Mouse (Mus musculus) heart, postnatal 25 days (tissue): ENCODE results near the gene Iqcm. TPM values are rescaled to one million over a fixed set of nuclear protein-coding genes. Genes with fewer than 3 reads are reported as not detected.
"Not testable (repeated sequence)": the region's sequence is repeated elsewhere in the genome, so short reads cannot be mapped to it uniquely, and the experiment has no call there.

Experiments used
- DNase-seq: peaks from one replicate; pipeline ENCODE4 v3.0.0; 2022; ENCODE audit warnings: low spot score
- intact Hi-C: fragments of 180-260 bp; cut with DNase I; formaldehyde crosslinking; loops from one replicate; pipeline ENCODE4 v1.15.1; 2025
- total RNA-seq, 2 experiments: library from RNA; stranded (reverse); gene quantifications; 2 replicates each; pipeline ENCODE4 v1.2.3; 2021

The Iqcm gene
- total RNA-seq, result not detected

DNA sequence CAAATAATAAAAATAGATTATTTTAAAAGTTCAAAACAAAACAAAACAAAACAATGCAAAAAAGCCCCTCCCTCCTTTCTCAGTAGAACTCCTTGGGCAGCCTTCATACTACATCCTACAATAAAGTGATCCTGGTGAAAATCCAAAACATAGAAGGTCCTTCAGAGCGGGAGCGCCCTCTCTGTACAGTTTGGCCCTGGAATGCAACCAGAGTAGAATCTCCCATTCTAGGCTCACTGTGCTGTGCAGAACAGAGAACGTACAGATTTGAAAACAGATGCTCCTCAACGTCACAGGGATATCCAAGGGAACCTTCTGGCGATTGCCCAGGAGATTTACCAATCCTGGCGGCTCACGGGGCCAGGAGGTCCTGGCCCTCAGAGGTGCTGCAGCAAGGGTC lies at the start of gene Iqcm:
TSS of gene Iqcm (plus strand) at position 301 of the 400 bp plus-strand sequence.
- DNase-seq, result no peak
- intact Hi-C loops, result no loop called here

DNA sequence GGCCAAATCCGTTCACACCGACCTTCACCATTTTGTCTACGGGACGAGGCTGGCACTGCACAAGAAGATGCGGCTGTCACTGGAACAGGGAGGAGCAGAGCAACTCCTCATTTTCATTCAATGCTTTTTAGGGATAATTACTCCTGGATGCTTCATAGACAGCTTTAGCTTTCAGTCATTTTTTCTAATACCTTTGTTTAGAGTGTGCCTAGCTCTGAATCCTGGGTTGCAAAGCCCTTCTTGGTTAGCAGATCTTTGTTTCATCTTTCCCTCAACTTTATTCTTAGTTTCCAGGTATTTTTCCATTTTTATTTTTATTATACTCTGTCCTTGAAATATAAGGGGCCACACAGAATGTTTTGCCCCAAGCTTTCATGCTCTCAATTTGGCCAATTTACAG lies 42.0 kb upstream of the Iqcm start, which contains the start of gene Gm10358:
TSS of gene Gm10358 (minus strand) at position 101 of the 400 bp plus-strand sequence.
- intact Hi-C loops, result no loop called here
- DNase-seq, result no peak

- DNase-seq, intact Hi-C loops: not testable (repeated sequence)
These were observed 32.8 kb upstream of the Iqcm start for GRCm38 (mm10) chr8:75415696-75416095.

- intact Hi-C loops, result no loop called here
- DNase-seq, result no peak
These were observed 28.3 kb downstream of the Iqcm start for GRCm38 (mm10) chr8:75476756-75477155.

- no peak for DNase-seq
- intact Hi-C loops, result no loop called here
These were observed 40.7 kb downstream of the Iqcm start for GRCm38 (mm10) chr8:75489035-75489678.

DNA sequence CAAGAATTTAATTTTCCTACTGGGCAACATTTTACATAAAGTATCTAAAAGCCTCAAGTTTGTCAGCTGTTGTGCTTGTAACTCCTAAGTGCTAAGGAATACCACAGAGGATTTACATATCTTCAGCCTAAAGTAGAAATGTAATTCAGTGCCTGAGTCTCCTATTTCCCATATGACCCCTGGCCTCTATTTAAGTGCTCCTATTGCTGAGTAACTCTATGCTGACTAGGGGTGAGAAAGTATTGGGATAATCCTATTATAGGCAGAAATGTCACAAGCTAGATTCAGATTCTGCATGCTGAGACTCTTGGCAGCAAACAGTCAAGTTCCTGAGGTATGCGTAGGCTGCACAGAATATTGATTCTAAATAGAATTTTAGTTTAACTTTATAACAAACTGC lies 60.8 kb downstream of the Iqcm start:
- intact Hi-C loops, result no loop called here
- no peak for DNase-seq

- no peak for DNase-seq
- intact Hi-C loops, result no loop called here
These were observed 65.3 kb downstream of the Iqcm start for GRCm38 (mm10) chr8:75513786-75514185.

DNA sequence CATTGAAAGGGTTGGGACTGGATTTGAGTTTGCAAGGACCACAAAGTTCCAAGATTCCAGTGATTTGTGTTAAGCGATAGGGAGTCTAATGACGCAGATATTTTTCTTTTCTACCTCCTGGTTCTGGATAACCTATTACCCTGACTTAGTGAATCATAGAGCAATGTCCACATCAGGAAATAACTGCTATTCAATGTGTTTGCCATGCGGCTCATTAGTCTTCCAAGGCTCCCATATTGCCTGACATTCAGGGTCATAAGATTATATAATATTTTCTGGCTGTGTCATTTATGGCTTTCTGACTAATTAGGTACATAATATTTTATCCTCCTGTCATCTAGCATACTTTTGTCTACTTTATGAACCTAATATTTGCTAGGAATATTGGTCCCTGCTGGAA lies 100.8 kb downstream of the Iqcm start:
- DNase-seq, result no peak
- intact Hi-C loops, result no loop called here

GRCm38 (mm10) chr8:75596281-75596680 lies 147.8 kb downstream of the Iqcm start:
- intact Hi-C loops, result no loop called here
- DNase-seq, result no peak

DNA sequence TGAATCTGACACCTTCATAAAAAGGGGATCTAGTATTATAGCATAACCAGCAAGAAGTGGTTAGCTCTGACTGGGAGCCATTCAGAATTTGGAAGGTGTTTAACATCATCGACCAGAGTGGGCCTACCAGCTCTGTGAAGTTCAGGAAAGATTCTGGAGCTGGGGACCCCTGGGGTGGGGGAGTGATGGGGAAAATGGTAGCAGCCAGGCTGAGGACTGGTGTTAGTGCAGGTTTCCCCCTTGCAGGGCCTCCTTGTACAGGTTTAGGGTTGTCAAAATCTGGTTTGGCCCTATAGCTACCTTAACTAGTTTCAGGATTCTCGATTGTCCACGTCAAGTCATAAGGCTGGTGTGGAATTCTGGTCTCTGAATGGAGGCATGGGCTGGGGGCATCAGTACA lies 194.5 kb downstream of the Iqcm start:
- intact Hi-C loops, result no loop called here
- DNase-seq, result no peak

DNA sequence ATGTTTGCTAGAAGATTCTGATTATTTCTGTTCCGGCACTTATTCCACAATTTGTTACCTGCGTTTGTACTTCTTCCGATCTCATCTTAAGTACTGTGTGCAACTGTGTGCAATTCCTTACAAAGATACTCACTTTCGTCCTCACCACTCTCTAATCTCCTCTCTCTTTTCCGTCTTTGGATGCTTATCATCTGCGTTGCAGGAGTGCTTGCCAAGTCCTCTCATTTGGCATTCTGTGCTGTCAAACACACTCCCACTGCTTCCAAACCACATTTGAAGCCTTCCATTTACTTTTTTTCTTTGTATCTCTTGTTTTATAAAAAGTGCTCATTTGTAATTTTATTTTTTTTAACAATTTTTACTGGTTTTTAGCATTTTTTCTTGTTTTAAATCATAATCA lies 210.8 kb downstream of the Iqcm start:
- intact Hi-C loops, result no loop called here
- no peak for DNase-seq

DNA sequence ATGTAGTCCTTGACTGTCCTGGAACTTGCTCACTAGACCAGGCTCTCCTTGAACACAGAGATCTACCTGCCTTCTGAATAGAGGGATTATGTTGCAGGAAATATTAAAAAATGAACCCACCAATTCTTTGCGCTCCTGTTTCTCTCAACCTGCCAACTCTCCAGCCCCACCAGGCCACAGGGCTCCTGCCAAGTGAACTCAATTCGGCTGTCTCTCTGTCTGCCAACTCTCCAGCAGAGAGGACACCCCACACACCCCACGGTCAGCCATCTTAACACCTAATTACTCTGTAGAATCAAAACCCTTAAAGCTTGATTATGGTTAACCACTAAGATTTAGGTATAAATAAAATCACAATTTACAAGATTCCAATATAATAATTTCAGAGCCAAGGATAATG lies 298.1 kb downstream of the Iqcm start:
- DNase-seq, result no peak
- intact Hi-C loops, result no loop called here

- no peak for DNase-seq
- intact Hi-C loops, result no loop called here
These were observed 307.1 kb downstream of the Iqcm start for GRCm38 (mm10) chr8:75755596-75755995.

- no peak for DNase-seq
- intact Hi-C loops, result no loop called here
These were observed 380.1 kb downstream of the Iqcm start for GRCm38 (mm10) chr8:75828468-75829132.

DNA sequence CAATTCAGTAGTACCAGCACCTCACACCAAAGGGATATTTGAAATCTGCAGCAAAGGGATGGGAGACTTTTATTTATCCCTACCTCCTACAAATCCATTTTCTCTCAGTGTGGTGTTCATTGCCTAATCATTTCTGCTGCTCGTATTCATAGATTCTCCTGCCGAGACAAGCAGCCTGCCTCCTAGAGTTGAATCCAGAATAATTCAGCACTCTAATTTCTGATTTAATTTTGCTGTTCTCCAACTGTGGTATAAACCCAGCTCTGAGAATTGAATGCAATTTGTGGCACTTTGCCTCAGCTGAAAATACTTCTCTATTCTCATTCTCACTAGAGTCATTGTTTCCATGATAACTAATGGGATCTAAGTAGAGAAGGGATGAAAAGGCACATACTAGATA lies 386.8 kb downstream of the Iqcm start:
- intact Hi-C loops, result no loop called here
- no peak for DNase-seq

- no peak for DNase-seq
- intact Hi-C loops, result no loop called here
These were observed 469.3 kb downstream of the Iqcm start for GRCm38 (mm10) chr8:75917603-75918344.

- intact Hi-C loops, result no loop called here
- no peak for DNase-seq
These were observed 500.7 kb downstream of the Iqcm start for GRCm38 (mm10) chr8:75949166-75949565.

DNA sequence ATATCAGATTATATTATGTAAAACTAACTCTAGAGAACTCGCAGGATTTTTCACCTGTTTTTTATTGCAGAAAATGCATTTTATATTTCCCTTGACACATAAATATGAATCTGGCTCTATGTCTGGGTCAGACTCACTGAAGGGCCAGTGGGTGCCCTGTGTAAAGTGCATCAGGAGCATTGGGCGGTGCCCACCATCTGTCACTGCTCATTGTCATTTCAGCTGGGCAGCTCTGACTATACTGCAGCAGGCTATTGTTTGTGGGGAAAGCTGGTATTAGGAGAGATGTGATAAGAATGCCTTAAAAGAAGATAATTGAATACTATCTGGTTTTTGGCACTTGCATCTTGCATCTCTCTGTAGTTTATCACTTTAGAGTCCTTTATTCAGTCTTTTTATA lies 507.5 kb downstream of the Iqcm start:
- no peak for DNase-seq
- intact Hi-C loops, result no loop called here

DNA sequence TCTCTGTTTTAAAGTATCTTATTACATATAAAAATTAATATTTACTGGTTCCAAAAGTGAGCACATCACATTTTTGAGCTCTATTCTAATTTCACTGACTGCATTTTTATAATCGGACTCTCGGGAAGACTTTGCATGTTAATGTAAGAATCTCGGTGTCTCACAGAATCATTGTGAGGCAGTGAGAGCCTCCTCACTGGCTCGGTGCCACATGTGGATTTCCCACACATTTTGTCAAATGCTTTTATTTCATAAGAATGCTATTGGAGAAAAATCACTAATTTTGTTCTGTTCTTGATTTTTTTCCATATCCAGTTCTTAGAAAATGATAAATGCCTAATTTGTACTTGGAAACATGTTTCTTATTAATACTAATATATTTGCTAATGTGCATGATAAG lies 570.0 kb downstream of the Iqcm start:
- DNase-seq, result no peak
- intact Hi-C loops, result no loop called here
